Mouse (Mus musculus) heart, postnatal 0 days (tissue): Measurements from ENCODE around the gene Pcsk2.

ENCODE experiments used
- CTCF ChIP-seq: IDR thresholded peaks from 2 replicates; pipeline ENCODE4 v1.5.1; 2016; ENCODE audit warnings: antibody characterized with exemption, control low read depth, low read depth
- EP300 ChIP-seq: IDR thresholded peaks from 2 replicates; pipeline ENCODE4 v1.6.1; 2016; ENCODE audit warnings: antibody characterized with exemption, low read depth

- TF ChIP-seq EP300 (no peak), CTCF (no peak)
These were observed 67.5 kb downstream of the Pcsk2 start for GRCm38 (mm10) chr2:143613466-143613865.
